Mouse (Mus musculus): ENCODE measurements around the gene Hist1h1a.

Gene Hist1h1a

DNA sequence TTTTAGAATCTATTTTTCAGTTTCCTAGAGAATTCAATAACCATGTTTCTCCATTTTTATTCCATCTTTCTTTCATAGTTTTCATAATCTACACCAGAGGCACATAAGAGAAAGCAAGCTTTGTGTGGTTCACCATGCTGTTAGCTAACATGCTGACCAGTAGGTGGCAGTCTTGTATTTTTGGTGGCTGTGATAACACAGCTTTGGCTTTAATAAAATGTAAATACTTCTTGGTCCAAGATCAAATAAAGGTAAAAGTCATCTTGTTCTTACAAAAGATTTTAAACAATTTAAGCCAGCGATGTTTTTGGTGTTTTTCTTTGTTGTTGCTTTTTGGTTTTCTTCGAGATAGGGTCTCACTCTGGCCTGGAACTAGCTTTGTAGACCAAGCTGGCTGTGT, 29.1 kb downstream of the Hist1h1a start:
- in situ Hi-C loops (cut with MboI; ENCODE audit: low sequenced_read_pairs): no loop called here

DNA sequence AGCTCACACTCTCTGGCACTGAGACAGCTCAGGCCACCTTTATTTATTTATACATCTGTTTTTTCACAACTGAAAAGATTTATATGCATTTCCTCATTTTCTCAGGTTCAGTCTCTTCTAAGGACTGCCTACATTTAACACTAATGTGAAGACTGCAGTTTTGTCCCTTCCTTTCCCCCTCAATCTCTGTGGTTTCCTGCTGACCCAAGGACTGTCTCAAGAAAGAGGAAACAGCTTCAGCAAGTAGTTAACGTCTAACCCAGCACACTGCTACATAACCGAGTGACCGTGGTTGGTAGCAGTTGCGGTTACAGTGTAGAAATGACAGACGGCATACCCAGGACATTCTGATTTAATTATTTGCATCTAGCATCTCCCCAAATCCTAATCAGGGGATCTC, 35.9 kb downstream of the Hist1h1a start:
- in situ Hi-C loops (cut with MboI; ENCODE audit: low sequenced_read_pairs): no loop called here

DNA sequence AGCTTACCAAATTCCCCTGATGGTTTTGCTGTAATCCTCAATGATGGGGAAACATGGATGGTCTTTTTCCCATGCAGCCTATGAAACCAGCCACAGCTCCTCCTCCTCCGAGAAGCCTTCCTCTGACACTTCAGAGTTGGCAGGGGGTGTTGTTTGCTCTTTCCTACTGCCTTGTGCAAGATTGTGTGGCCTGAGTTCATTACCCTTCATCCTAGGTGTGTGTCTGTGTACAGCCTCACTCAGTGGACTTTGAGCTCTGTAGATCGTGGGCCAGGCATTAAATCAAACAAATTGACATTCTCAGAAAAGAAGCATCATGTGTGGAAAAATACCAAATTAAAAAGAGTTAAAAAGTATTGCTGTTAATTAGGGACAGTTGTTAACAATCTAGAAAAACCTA, 41.1 kb downstream of the Hist1h1a start:
- in situ Hi-C loops (cut with MboI; ENCODE audit: low sequenced_read_pairs): no loop called here

DNA sequence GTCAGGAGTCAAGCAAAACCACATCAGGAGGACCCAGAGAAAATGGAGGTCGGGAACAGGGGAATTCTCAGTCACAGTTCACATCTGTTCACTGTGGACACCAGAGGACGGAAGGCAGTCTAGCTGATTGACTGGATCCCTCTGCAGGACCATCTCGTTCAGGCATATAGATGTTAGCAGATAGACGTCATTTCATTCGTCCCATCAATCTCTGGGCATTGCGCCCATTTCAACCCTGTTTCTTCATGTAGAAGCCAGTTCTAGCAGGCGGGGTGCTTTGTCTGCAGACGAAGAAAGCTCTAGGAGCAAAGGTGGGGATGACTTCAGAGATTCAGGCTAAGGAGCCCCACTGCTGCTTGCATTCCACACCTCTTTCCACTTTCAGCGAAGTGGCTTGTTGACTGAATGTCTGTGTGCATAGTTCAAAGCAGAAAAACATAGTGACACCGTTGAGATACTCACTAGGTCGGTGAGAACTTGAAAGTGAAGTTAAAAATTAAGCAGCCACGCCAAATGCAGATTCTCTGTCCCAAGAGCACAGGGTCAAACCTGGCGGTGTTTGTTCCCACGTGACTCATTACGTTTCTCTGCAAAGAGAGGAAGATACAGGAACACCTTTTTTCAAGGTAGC, 43.1 kb downstream of the Hist1h1a start, which contains the start of gene Slc17a2:
Gene Slc17a2 (plus strand): TSS at position 572 of the 631 bp plus-strand sequence.
- in situ Hi-C loops (cut with MboI; ENCODE audit: low sequenced_read_pairs): no loop called here

Measured in CH12F3 (cell line).